Mouse (Mus musculus) liver, embryonic 14.5 days (tissue): Measurements from ENCODE around the gene Calhm6. TPM values are rescaled to one million over a fixed set of nuclear protein-coding genes. Genes with fewer than 3 reads are reported as not detected.

Source experiments
- ATAC-seq: fragments of 200-750 bp; cut with Nextera tagmentation; 2 replicates; pipeline ENCODE4 v1.8.0; 2017; ENCODE audit warnings: moderate number of reproducible peaks, mild to moderate bottlenecking, moderate library complexity; ENCODE audit not compliant: insufficient read depth
- DNase-seq, 3 experiments: peaks; one replicate each; pipeline ENCODE4 v3.0.0-alpha.2; 2012 to 2013; ENCODE audit warnings: low read depth in 3 of 3, low spot score in 3 of 3
- H3K27ac ChIP-seq: fragments of 300-500 bp; sonication (generic); 2 replicates; pipeline ENCODE4 v1.5.1; 2014; ENCODE audit warnings: moderate library complexity, mild to moderate bottlenecking, control low read depth, inconsistent platforms
- H3K27me3 ChIP-seq: fragments of 300-500 bp; sonication (generic); 2 replicates; pipeline ENCODE4 v1.6.1; 2014; ENCODE audit warnings: mild to moderate bottlenecking, low read length, moderate library complexity; ENCODE audit not compliant: control insufficient read depth, insufficient read depth
- H3K36me3 ChIP-seq: fragments of 300-500 bp; sonication (generic); replicated peaks from 2 replicates; pipeline ENCODE4 v1.6.1; 2014; ENCODE audit warnings: low read depth; ENCODE audit not compliant: control insufficient read depth, insufficient read depth
- H3K4me1 ChIP-seq, 2 experiments: fragments of 200-500 bp in 1 of 2; fragments of 300-500 bp in 1 of 2; sonication (generic) in 1 of 2; replicated peaks; 2 replicates each; pipeline ENCODE4 v1.6.1; 2012 to 2014; ENCODE audit warnings: antibody characterized with exemption in 1 of 2, inconsistent platforms in 1 of 2, low read length in 1 of 2; ENCODE audit not compliant: control insufficient read depth in 2 of 2, insufficient read depth in 2 of 2
- H3K4me2 ChIP-seq: fragments of 300-500 bp; sonication (generic); 2 replicates; pipeline ENCODE4 v1.6.1; 2014; ENCODE audit warnings: low read depth, mild to moderate bottlenecking, control low read depth, moderate library complexity
- H3K4me3 ChIP-seq, 2 experiments: fragments of 200-500 bp in 1 of 2; fragments of 300-500 bp in 1 of 2; sonication (generic) in 1 of 2; 2 replicates each; pipeline ENCODE4 v1.5.1; 2012 to 2014; ENCODE audit warnings: low read depth in 2 of 2, low read length in 2 of 2, mild to moderate bottlenecking in 2 of 2, control low read depth in 1 of 2, inconsistent platforms in 1 of 2, moderate library complexity in 1 of 2; ENCODE audit not compliant: insufficient read depth in 1 of 2
- H3K9ac ChIP-seq: fragments of 300-500 bp; sonication (generic); replicated peaks from 2 replicates; pipeline ENCODE4 v1.6.1; 2014; ENCODE audit warnings: mild to moderate bottlenecking, control low read depth, moderate library complexity
- H3K9me3 ChIP-seq: fragments of 300-500 bp; sonication (generic); 2 replicates; pipeline ENCODE4 v1.6.1; 2016; ENCODE audit warnings: low read length, mixed read lengths; ENCODE audit not compliant: control insufficient read depth
- CTCF ChIP-seq: IDR thresholded peaks from 2 replicates; pipeline ENCODE4 v1.5.1; 2016; ENCODE audit warnings: antibody characterized with exemption, low read depth, control low read depth
- EP300 ChIP-seq: IDR thresholded peaks from 2 replicates; pipeline ENCODE4 v1.6.1; 2016; ENCODE audit warnings: antibody characterized with exemption, low read depth
- whole genome bisulfite sequencing: fragments of 180-500 bp; shearing (Covaris S2); extraction: QIAGEN DNeasy Blood & Tissue Kit; methylation state at CpG from one replicate; pipeline ENCODE4 v1.1.7; 2014; ENCODE audit not compliant: insufficient replicate concordance; 5-methylcytosine and 5-hydroxymethylcytosine counted together
- polyA plus RNA-seq, 2 experiments: library from polyadenylated mRNA; depleted of rRNA in 1 of 2; stranded (reverse) in 1 of 2; unstranded in 1 of 2; fragments of >200 nt; fragmentation: Nextera tagmentation in 1 of 2; extraction: Ambion mirVana in 1 of 2; gene quantifications; 2 replicates each; pipeline versions ENCODE4 v1.2.1 to v1.2.3; 2012 to 2014

Calhm6 gene
- polyA plus RNA-seq (2012; rRNA removed) (0.81 and 1.1 TPM in 2 replicates), polyA plus RNA-seq (2014; fragmentation: Nextera tagmentation; extraction: Ambion mirVana) (1.2 and 1.3 TPM in 2 replicates)

- TF ChIP-seq EP300 (no peak), CTCF (no peak)
- no peaks in the 10 kb centered on the region for H3K36me3 ChIP-seq
- peak within 1 kb of the TSS; percentile 65 for H3K4me2 ChIP-seq
- no peaks in the 10 kb centered on the region; a peak in 1 of 4 replicates for H3K4me1 ChIP-seq
- DNase-seq (no peak), ATAC-seq (no peak)
- no peaks in the 10 kb centered on the region for H3K27me3 ChIP-seq
- H3K9me3 ChIP-seq: no peaks in the 10 kb centered on the region
- H3K27ac ChIP-seq: no peak within 1 kb of the TSS
- peak within 1 kb of the TSS; percentile 43 to 45 for H3K4me3 ChIP-seq
- H3K9ac ChIP-seq: no peak within 1 kb of the TSS
- 10% methylated on average over 44 of the region's 44 CpGs for WGBS
Observed at GRCm38 (mm10) chr10:34127392-34128378, at the start of gene Calhm6. Gene Calhm6 (minus strand): TSS chr10:34127984.

GRCm38 (mm10) chr10:34175870-34176606, 48.3 kb upstream of the Calhm6 start:
- WGBS: 28% methylated on average over 8 of the region's 8 CpGs
- ATAC-seq: no peak

GRCm38 (mm10) chr10:34172663-34173282, 45.0 kb upstream of the Calhm6 start:
- Histone ChIP-seq H3K36me3 (no peaks in the 10 kb centered on the region), H3K4me1 (peaks cover 0 to 2% of the 10 kb centered on the region in 2 experiments; a peak in 2 of 4 replicates), H3K4me2 (no peak overlapping the region), H3K27ac (no peak overlapping the region), H3K27me3 (no peaks in the 10 kb centered on the region), H3K9me3 (no peaks in the 10 kb centered on the region), H3K9ac (no peak overlapping the region), H3K4me3 (no peak overlapping the region)
- DNase-seq (no peak), ATAC-seq (no peak)
- TF ChIP-seq EP300: no peak
- no peak for TF ChIP-seq CTCF
- WGBS: 22% methylated on average over 4 of the region's 4 CpGs

More at GRCm38 (mm10) chr10:34175870-34176606, 48.3 kb upstream of the Calhm6 start:
- Histone ChIP-seq H3K4me3 (no peak overlapping the region), H3K4me2 (no peak overlapping the region), H3K9ac (no peak overlapping the region), H3K9me3 (no peaks in the 10 kb centered on the region), H3K4me1 (peaks cover 0 to 2% of the 10 kb centered on the region in 2 experiments; a peak in 2 of 4 replicates), H3K27ac (no peak overlapping the region), H3K27me3 (no peaks in the 10 kb centered on the region), H3K36me3 (no peaks in the 10 kb centered on the region)
- no peak for TF ChIP-seq EP300
- TF ChIP-seq CTCF: no peak
- DNase-seq: no peak

- no peaks in the 10 kb centered on the region for H3K9me3 ChIP-seq
- no peak overlapping the region for H3K4me2 ChIP-seq
- no peak overlapping the region for H3K9ac ChIP-seq
- WGBS: 50% methylated on average over 4 of the region's 4 CpGs
- no peak overlapping the region for H3K27ac ChIP-seq
- ATAC-seq (no peak), DNase-seq (peak in 1 of 3 experiments; percentile 19)
- no peak overlapping the region for H3K4me3 ChIP-seq
- no peaks in the 10 kb centered on the region for H3K27me3 ChIP-seq
- no peak for TF ChIP-seq EP300
- TF ChIP-seq CTCF: no peak
- no peaks in the 10 kb centered on the region for H3K36me3 ChIP-seq
- peaks cover 0 to 2% of the 10 kb centered on the region in 2 experiments; a peak in 2 of 4 replicates for H3K4me1 ChIP-seq
Observed at GRCm38 (mm10) chr10:34171660-34172059, 43.9 kb upstream of the Calhm6 start.
